Mouse (Mus musculus): ENCODE measurements at regions not wholly inside any gene's neighbourhood (a gene's known extent, or its start where the extent isn't known, plus 50 kb on each side); places are given as distances from the start of the nearest gene placed in this dataset.
A peak's percentile ranks its signal among the peaks of the same experiment; 100 is the strongest.

DNA sequence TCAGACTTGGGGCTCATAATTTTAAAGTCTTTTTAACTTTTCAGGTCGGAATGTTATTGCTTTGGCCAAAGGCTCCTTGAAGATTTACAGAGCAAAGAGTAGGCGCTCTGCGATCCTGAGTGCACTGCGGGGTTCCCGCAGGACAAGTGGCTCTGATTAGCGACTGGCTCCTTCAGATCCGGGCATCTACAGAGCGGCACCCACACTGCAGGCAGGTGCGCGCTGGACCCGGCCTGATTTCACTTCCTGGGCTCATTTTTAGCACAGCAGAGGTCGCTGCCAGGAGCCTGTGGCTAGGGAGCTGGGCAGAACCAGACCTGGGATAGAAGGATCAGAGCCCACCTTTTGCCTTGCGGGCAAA, 156.6 kb downstream of the Matn1 start:
- Histone ChIP-seq H3K27ac (ENCODE audit: low read length) (no peak overlapping the region), H3K4me2 (replicated peaks; ENCODE audit: low read depth, low read length) (no peak overlapping the region), H3K4me1 (ENCODE audit: insufficient read depth, low read depth, low read length) (no peaks in the 10 kb centered on the region), H3K9me3 (ENCODE audit: low read length) (no peaks in the 10 kb centered on the region), H3K9ac (replicated peaks; ENCODE audit: low read depth) (no peak overlapping the region), H3K4me3 (ENCODE audit: low read depth, low read length) (no peak overlapping the region), H3K36me3 (ENCODE audit: insufficient read depth, low read length) (no peaks in the 10 kb centered on the region), H3K27me3 (replicated peaks; ENCODE audit: insufficient read depth, low read length) (no peaks in the 10 kb centered on the region)
- TF ChIP-seq EP300 (IDR thresholded peaks at IDR 0.05) (no peak), CTCF (IDR thresholded peaks at IDR 0.05) (no peak)
- DNase-seq (ENCODE audit: low spot score) = no peak
- WGBS = 20% methylated on average over 13 of the region's 13 CpGs
- no peak for ATAC-seq

DNA sequence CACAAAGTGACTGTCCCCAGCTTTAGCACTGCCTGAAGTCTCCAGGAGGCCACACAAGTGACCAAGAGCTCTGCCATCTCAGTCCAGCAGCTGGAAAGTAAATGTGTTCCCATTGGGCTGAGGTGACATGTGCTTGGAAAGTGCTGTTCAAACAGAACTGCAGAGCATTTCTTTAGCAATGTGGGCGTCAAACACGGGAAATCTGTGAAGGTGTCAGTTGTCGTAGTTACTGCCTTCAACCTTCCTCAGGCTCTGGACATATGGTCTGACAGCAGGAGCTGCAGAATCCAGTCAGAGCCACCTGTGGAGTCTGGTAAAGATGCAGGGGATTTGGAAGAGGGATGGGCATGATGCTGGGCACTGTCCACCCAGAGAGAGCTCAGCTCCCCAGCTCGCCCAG, 158.0 kb downstream of the Matn1 start:
- Histone ChIP-seq H3K4me3 (ENCODE audit: low read depth, low read length) (no peak overlapping the region), H3K4me2 (replicated peaks; ENCODE audit: low read depth, low read length) (no peak overlapping the region), H3K36me3 (ENCODE audit: insufficient read depth, low read length) (no peaks in the 10 kb centered on the region), H3K9ac (replicated peaks; ENCODE audit: low read depth) (no peak overlapping the region), H3K4me1 (ENCODE audit: insufficient read depth, low read depth, low read length) (no peaks in the 10 kb centered on the region), H3K27ac (ENCODE audit: low read length) (no peak overlapping the region), H3K27me3 (replicated peaks; ENCODE audit: insufficient read depth, low read length) (no peaks in the 10 kb centered on the region), H3K9me3 (ENCODE audit: low read length) (no peaks in the 10 kb centered on the region)
- DNase-seq (ENCODE audit: low spot score) (no peak), ATAC-seq (no peak)
- WGBS = 52% methylated on average over 4 of the region's 4 CpGs
- TF ChIP-seq EP300 (IDR thresholded peaks at IDR 0.05) (no peak), CTCF (IDR thresholded peaks at IDR 0.05) (no peak)

DNA sequence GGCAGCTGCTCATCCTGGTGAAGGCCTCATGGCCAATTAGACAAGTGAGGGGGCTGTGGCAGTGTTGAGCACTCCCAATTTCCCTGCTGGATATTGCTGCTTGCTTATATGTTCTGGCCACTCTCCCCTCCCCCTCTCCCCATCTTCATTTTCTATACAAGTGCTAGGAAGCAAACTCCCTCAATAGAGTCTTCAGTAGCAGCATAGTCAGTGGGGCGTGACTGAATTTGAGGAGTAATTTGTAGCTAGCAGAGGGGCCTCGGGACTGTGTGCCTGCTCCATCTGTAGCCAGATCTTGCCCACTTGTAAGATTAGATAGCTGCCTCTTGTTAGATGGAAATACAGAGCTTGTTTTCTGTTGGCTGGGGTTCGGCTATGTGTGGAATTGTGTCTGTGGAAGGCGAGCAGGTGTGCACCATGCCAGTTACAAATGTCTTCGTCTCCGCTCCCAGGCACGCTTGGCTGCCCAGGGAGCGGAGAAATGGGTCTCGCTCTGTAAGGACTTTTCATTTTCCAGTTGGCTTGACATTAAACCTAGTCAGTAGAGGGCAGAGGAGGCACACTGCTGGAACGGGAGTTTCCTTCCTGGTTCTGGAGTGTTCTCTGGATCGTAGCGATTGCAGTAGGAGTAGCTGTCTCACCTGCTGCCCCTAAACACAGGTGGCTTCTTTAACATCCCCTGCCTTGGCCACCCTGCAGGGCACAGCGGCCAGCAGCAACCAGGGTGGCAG, 163.1 kb downstream of the Matn1 start:
- Histone ChIP-seq H3K4me3 (ENCODE audit: low read depth, low read length) (no peak overlapping the region), H3K9me3 (ENCODE audit: low read length) (no peaks in the 10 kb centered on the region), H3K27me3 (replicated peaks; ENCODE audit: insufficient read depth, low read length) (no peaks in the 10 kb centered on the region), H3K4me2 (replicated peaks; ENCODE audit: low read depth, low read length) (no peak overlapping the region), H3K4me1 (ENCODE audit: insufficient read depth, low read depth, low read length) (no peaks in the 10 kb centered on the region), H3K36me3 (ENCODE audit: insufficient read depth, low read length) (no peaks in the 10 kb centered on the region), H3K27ac (ENCODE audit: low read length) (no peak overlapping the region), H3K9ac (replicated peaks; ENCODE audit: low read depth) (no peak overlapping the region)
- no peak for DNase-seq (ENCODE audit: low spot score)
- ATAC-seq = no peak
- no peak for TF ChIP-seq CTCF (IDR thresholded peaks at IDR 0.05)
- TF ChIP-seq EP300 (IDR thresholded peaks at IDR 0.05) = no peak
- WGBS = 75% methylated on average over 13 of the region's 13 CpGs

DNA sequence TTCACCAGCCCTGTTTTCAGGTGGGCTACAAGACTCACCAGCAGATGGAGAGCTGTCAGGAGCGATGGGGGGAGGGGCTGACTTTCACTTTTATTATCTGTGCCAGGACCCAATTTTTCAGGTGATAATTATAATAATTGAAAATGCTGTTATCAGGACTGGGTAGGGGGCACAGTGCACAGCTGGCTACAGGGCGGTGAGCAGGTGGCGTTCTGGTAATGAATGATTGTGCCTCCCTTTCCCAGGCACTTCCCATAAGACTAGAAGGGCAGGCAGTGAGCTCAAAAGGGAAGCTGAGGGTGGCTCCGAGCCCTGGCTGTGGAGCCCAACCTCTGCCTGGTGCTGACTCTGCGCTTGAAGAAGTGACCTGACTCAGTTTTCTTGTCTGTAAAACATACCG, 168.4 kb downstream of the Matn1 start:
- DNase-seq (ENCODE audit: low spot score) (no peak), ATAC-seq (no peak)
- H3K4me1 ChIP-seq (ENCODE audit: insufficient read depth, low read depth, low read length) = no peaks in the 10 kb centered on the region
- TF ChIP-seq CTCF (IDR thresholded peaks at IDR 0.05) (no peak), EP300 (IDR thresholded peaks at IDR 0.05) (no peak)
- no peak overlapping the region for H3K9ac ChIP-seq (replicated peaks; ENCODE audit: low read depth)
- no peak overlapping the region for H3K4me2 ChIP-seq (replicated peaks; ENCODE audit: low read depth, low read length)
- 74% methylated on average over 6 of the region's 6 CpGs for WGBS
- no peak overlapping the region for H3K4me3 ChIP-seq (ENCODE audit: low read depth, low read length)
- H3K9me3 ChIP-seq (ENCODE audit: low read length) = no peaks in the 10 kb centered on the region
- H3K27me3 ChIP-seq (replicated peaks; ENCODE audit: insufficient read depth, low read length) = no peaks in the 10 kb centered on the region
- H3K27ac ChIP-seq (ENCODE audit: low read length) = no peak overlapping the region
- no peaks in the 10 kb centered on the region for H3K36me3 ChIP-seq (ENCODE audit: insufficient read depth, low read length)

DNA sequence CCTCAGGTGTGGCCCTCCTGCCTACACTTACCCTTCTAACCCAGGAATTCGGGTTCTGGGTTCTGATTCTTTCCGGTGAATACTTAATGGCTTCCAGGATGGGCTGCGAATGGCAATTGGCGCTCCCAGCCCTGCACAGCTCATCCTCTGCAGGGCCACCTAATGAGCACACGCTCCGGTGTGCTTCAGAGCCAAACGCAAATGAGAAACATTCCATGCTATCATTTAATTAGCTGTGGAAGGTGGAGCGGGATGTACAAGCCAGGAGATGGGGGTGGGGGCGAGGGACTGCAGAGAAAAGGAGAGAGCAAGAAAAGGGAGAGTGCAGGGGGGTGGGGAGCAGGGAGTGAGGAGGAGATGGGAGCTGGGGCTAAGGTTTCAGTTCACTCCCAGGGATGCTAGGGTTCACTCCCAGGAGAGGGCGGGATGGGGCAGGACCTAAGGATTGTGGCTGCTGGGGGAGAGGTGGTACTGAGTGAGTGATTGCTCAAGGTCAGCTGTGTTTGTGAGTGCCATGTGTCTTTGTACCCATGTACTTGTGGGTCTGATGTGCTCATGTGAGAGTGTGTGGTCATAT, 169.6 kb downstream of the Matn1 start:
- Histone ChIP-seq H3K4me3 (ENCODE audit: low read depth, low read length) (no peak overlapping the region), H3K27ac (ENCODE audit: low read length) (no peak overlapping the region), H3K9ac (replicated peaks; ENCODE audit: low read depth) (no peak overlapping the region), H3K4me2 (replicated peaks; ENCODE audit: low read depth, low read length) (no peak overlapping the region), H3K36me3 (ENCODE audit: insufficient read depth, low read length) (no peaks in the 10 kb centered on the region), H3K4me1 (ENCODE audit: insufficient read depth, low read depth, low read length) (no peaks in the 10 kb centered on the region), H3K27me3 (replicated peaks; ENCODE audit: insufficient read depth, low read length) (no peaks in the 10 kb centered on the region), H3K9me3 (ENCODE audit: low read length) (no peaks in the 10 kb centered on the region)
- ATAC-seq (no peak), DNase-seq (ENCODE audit: low spot score) (no peak)
- WGBS = 44% methylated on average over 10 of the region's 10 CpGs
- TF ChIP-seq CTCF (IDR thresholded peaks at IDR 0.05) = no peak
- TF ChIP-seq EP300 (IDR thresholded peaks at IDR 0.05) = no peak

DNA sequence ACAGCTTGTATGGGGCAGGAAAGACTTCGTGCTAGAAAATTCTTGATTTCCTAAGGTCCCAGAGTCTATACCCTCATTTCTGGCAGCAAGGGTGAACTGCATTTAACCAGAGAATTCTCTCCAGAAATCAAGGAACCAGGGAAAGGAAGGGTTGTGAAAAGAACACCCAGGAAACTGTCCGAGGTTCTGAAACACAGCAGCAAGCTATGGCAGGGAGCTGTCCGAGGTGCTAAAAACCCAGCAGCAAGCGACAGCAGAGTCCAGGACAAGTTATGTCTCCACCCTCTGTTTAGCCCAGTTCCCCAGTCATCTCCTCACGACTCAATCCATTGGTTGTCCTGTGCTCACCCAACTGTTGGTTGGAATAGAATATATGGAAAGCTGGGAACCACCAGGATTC, 171.1 kb downstream of the Matn1 start:
- Histone ChIP-seq H3K27me3 (replicated peaks; ENCODE audit: insufficient read depth, low read length) (no peaks in the 10 kb centered on the region), H3K4me2 (replicated peaks; ENCODE audit: low read depth, low read length) (no peak overlapping the region), H3K4me1 (ENCODE audit: insufficient read depth, low read depth, low read length) (no peaks in the 10 kb centered on the region), H3K36me3 (ENCODE audit: insufficient read depth, low read length) (no peaks in the 10 kb centered on the region), H3K4me3 (ENCODE audit: low read depth, low read length) (no peak overlapping the region), H3K9ac (replicated peaks; ENCODE audit: low read depth) (no peak overlapping the region), H3K9me3 (ENCODE audit: low read length) (no peaks in the 10 kb centered on the region), H3K27ac (ENCODE audit: low read length) (no peak overlapping the region)
- DNase-seq (ENCODE audit: low spot score) = peak; percentile 84
- ATAC-seq = peak; percentile 28; the same call in 1 of the 2 replicates
- TF ChIP-seq CTCF (IDR thresholded peaks at IDR 0.05) = no peak
- WGBS = 7% methylated on average over 5 of the region's 5 CpGs
